Mouse (Mus musculus): ENCODE measurements at regions not wholly inside any gene's neighbourhood (a gene's known extent, or its start where the extent isn't known, plus 50 kb on each side); places are given as distances from the start of the nearest gene placed in this dataset.

DNA sequence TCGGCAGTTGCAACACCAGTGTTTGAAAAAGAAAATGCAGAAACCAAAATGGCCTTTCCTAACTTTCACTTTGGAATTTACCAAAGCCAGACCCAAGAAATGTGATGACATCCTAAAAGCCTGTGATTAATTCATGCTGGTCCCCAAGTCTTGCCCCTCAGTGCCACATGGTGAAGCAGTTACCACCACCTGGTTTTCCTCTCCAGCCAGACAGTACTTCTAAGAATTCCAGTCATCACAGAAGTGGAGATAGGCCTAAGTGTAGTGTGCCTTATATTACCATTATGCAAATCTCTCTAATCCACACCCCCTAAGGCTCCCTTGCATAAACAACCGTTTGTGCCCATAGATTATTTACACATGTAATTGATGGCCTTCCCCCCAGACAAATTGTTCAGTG is 311.0 kb downstream of the Cxcl12 start:
- Histone ChIP-seq H3K27me3 (ENCODE audit: insufficient read depth, poor library complexity, severe bottlenecking) (no peaks in the 10 kb centered on the region), H3K27ac (no peak overlapping the region), H3K4me1 (replicated peaks) (no peaks in the 10 kb centered on the region; the same call in 1 of the 2 replicates), H3K4me3 (no peak overlapping the region), H3K36me3 (no peaks in the 10 kb centered on the region), H3K9me3 (no peaks in the 10 kb centered on the region)
- DNase-seq (ENCODE audit: low spot score) = no peak
- 60% methylated on average over 2 of the region's 2 CpGs for WGBS

DNA sequence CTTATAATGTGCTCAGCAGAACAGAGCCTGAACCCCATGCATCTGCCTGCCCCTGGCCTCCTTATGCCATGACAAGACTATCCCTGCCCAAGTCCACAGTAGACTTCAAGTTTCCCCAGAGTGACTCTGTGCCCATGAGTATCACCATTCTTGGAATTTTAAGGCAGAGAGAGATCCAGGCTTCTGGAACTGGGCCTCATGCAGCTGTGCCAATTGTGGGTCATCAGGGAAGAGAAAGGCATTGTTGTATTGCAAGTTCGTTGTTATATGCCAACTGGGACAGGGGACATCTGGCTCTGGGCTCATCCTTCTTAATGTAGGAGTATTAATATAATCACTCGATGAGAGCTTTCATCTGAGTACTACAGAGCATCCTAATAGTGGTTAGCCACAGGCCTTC is 312.1 kb downstream of the Cxcl12 start:
- 88% methylated on average over 2 of the region's 2 CpGs for WGBS
- H3K9me3 ChIP-seq = no peaks in the 10 kb centered on the region
- no peaks in the 10 kb centered on the region for H3K27me3 ChIP-seq (ENCODE audit: insufficient read depth, poor library complexity, severe bottlenecking)
- no peaks in the 10 kb centered on the region; the same call in 1 of the 2 replicates for H3K4me1 ChIP-seq (replicated peaks)
- no peaks in the 10 kb centered on the region for H3K36me3 ChIP-seq
- DNase-seq (ENCODE audit: low spot score) = no peak
- H3K27ac ChIP-seq = no peak overlapping the region
- H3K4me3 ChIP-seq = no peak overlapping the region

DNA sequence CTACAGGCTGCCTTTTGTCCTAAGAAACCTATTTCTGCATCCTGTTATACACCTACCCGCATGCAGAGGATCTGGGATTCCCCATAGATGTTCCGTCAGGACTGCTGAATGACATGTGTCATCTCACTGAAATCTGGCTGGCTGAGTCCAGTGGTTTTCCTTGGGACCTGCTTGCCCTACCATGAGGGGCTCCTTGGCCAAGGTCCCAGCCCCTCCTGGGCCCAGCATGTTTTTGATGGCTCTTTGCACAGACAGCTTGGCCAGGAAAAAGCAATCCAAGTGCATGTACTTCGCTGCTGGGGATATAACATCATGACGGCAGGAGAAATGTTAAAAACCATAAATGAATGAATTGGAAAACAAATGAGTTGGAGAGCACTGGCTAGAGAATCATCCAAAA is 320.8 kb downstream of the Cxcl12 start:
- Histone ChIP-seq H3K4me1 (replicated peaks) (0 out of 2 replicates have a peak, but pooled peaks cover 8% of the 10 kb centered on the region), H3K27me3 (ENCODE audit: insufficient read depth, poor library complexity, severe bottlenecking) (no peaks in the 10 kb centered on the region), H3K9me3 (no peaks in the 10 kb centered on the region), H3K36me3 (no peaks in the 10 kb centered on the region), H3K27ac (no peak overlapping the region), H3K4me3 (no peak overlapping the region)
- no peak for DNase-seq (ENCODE audit: low spot score)
- WGBS = 93% methylated on average over 4 of the region's 4 CpGs

DNA sequence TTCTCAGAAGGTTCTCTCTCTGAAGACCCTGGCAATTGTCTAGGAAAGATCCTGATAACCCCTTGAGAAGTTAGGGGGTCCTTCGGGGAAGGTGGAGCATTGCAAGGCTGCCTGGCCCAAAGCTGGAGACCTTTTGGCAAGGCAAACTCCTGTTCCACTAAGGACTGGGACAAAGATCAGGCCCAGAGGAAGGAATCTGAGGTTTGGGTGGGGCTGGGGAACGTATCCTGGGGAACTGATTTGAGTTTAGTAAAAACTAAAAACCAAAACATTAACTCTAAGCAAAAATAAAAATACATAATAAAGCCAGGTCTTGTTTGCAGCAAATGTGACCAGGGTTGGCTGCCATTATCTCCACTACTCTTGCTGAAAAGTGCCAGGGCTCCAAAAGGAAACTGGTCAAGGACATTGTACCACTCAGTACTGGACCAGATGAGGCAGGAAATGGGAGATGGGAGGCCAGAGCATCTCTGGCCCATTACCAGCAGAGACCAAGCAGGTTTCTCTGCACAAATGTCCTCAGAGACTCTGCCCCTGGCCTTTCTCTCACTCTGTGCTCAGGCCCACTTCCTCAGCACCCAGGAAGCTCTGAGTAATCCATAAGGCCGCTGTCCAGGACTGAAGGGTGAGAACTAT is 321.5 kb downstream of the Cxcl12 start:
- H3K27me3 ChIP-seq (ENCODE audit: insufficient read depth, poor library complexity, severe bottlenecking) = no peaks in the 10 kb centered on the region
- no peak for DNase-seq (ENCODE audit: low spot score)
- H3K9me3 ChIP-seq = no peaks in the 10 kb centered on the region
- 0 out of 2 replicates have a peak, but pooled peaks cover 8% of the 10 kb centered on the region for H3K4me1 ChIP-seq (replicated peaks)
- H3K36me3 ChIP-seq = no peaks in the 10 kb centered on the region
- no peak overlapping the region for H3K27ac ChIP-seq
- 80% methylated on average over 3 of the region's 3 CpGs for WGBS
- H3K4me3 ChIP-seq = no peak overlapping the region

DNA sequence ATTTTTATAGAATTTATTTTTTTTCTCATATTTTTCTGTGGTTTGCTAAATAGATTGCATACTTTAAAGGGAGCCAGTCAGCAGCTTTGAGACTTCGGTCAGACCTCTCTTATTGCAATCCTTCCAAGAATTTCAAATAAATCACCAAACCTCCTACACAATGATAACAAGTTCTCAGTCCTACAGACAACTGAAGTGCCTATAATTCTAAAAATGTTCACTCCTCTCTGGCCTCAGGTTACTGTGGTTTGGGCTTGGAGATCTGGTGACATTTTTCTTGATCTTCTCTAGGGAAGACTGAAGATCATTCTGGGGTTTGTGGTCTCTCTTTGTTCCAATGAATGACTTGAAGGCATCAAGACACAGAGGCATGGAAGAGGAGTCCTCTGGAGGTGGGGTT is 326.6 kb downstream of the Cxcl12 start:
- Histone ChIP-seq H3K9me3 (no peaks in the 10 kb centered on the region), H3K36me3 (no peaks in the 10 kb centered on the region), H3K4me1 (replicated peaks) (0 out of 2 replicates have a peak, but pooled peaks cover 8% of the 10 kb centered on the region), H3K4me3 (no peak overlapping the region), H3K27ac (no peak overlapping the region), H3K27me3 (ENCODE audit: insufficient read depth, poor library complexity, severe bottlenecking) (no peaks in the 10 kb centered on the region)
- 93% methylated on average over 1 of the region's 1 CpGs for WGBS
- DNase-seq (ENCODE audit: low spot score) = no peak

DNA sequence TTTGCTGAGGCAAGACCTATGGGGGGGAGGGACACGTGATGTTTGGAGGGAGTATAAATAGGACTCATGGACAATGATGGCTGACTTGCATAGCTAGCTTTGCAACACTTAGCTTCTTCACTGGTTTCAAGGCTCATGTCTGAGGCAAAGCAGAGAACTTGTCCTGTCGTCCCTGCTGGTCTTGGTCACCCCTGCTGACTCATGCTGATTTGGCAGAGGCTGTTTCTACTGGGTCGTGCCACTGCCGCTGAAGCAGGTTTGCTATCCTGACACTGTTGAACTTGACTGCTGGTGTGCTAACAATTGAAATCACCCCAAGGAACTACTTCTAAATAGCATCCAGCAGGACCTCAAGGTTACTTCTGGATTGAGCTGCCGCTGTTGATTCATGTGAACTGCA is 329.0 kb downstream of the Cxcl12 start:
- WGBS = 75% methylated on average over 5 of the region's 5 CpGs
- no peak for DNase-seq (ENCODE audit: low spot score)
- H3K27me3 ChIP-seq (ENCODE audit: insufficient read depth, poor library complexity, severe bottlenecking) = no peaks in the 10 kb centered on the region
- H3K4me3 ChIP-seq = no peak overlapping the region
- H3K27ac ChIP-seq = no peak overlapping the region
- H3K4me1 ChIP-seq (replicated peaks) = no peaks in the 10 kb centered on the region
- no peaks in the 10 kb centered on the region for H3K36me3 ChIP-seq
- H3K9me3 ChIP-seq = no peaks in the 10 kb centered on the region

DNA sequence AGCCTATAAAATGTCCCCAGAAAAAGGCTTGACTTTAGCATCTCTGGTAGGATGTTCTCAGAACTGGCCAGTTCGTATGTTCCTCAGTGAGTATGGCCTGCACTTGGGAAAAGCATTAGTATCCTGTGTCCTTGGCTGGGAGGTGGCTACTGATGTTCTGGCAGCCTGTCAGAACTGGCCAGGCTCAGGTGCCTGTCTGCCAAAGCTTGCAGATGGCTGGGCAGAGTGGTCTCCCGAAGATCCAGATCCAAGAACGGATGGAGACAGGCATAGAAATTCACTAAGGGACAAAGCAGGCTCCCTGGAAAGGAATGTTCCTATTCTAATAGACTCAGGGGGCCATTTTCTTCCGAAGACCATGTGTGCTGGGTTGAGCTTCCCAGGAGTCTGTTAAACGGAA is 329.6 kb downstream of the Cxcl12 start:
- Histone ChIP-seq H3K36me3 (no peaks in the 10 kb centered on the region), H3K27me3 (ENCODE audit: insufficient read depth, poor library complexity, severe bottlenecking) (no peaks in the 10 kb centered on the region), H3K4me3 (no peak overlapping the region), H3K4me1 (replicated peaks) (no peaks in the 10 kb centered on the region), H3K9me3 (no peaks in the 10 kb centered on the region), H3K27ac (no peak overlapping the region)
- no peak for DNase-seq (ENCODE audit: low spot score)
- 84% methylated on average over 5 of the region's 5 CpGs for WGBS

DNA sequence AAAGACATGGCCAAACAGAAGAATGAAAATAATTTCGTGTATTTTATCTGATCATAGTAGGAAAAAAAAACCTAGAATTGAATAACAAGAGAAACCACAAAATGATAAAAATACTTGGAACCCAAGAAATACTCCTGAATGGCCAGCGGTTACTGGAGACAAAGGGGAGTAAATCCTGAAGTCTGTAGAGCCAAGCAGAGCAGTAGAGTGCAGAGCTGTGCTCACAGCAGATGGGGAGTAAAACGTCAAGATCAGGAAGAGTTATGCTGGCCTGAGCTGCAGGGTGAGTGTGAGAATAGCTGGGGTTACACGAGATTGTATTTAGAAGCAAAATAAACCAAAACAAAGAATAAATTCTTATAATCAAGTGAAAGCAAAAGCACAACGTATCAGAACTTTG is 334.0 kb downstream of the Cxcl12 start:
- Histone ChIP-seq H3K4me3 (no peak overlapping the region), H3K27ac (no peak overlapping the region), H3K27me3 (ENCODE audit: insufficient read depth, poor library complexity, severe bottlenecking) (no peaks in the 10 kb centered on the region; the same call in 1 of the 2 replicates), H3K9me3 (no peaks in the 10 kb centered on the region), H3K4me1 (replicated peaks) (peaks cover 4% of the 10 kb centered on the region), H3K36me3 (no peaks in the 10 kb centered on the region)
- 76% methylated on average over 5 of the region's 5 CpGs for WGBS
- DNase-seq (ENCODE audit: low spot score) = no peak

DNA sequence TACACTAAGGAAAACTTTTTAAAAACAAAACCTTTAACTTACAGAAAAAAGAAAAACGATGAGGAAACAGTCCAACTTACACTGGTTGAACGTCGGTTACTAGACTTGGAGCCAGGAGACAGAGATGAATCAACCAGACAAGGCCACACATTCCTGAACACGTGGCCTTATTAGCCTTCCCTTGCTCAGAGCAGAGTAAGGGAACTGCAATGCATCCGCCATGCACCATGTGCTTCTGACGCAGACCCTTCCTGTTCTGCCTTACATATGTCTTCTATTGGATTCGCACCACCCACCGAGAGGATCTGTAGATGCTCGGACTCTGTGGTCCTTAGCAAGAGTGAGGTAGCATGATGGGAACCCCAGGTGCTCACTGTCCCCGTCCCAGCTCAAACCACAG is 336.2 kb upstream of the Zfp637 start:
- WGBS = 88% methylated on average over 10 of the region's 10 CpGs
- peaks cover 4% of the 10 kb centered on the region for H3K4me1 ChIP-seq (replicated peaks)
- no peaks in the 10 kb centered on the region for H3K36me3 ChIP-seq
- H3K9me3 ChIP-seq = no peaks in the 10 kb centered on the region
- H3K27me3 ChIP-seq (ENCODE audit: insufficient read depth, poor library complexity, severe bottlenecking) = no peaks in the 10 kb centered on the region; the same call in 1 of the 2 replicates
- H3K27ac ChIP-seq = no peak overlapping the region
- H3K4me3 ChIP-seq = no peak overlapping the region
- DNase-seq (ENCODE audit: low spot score) = no peak

DNA sequence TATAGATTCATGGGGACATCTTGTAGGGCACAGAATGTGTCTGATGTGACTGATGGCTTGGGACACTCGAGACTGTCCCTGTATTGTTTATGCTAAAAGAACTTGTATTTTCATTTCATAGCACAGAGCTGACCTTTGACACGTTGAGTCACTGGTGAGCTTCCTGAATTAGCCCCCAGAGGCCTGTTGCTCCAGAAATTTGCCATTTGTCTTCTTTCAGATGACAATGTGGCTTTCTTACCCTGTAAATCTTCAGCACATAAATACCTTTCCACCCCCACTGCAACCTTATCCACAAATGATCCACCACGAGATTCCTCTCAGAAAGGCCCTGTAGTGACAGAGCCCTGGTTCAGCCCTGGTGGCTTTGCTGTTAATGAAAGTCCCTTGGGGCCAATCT is 335.5 kb upstream of the Zfp637 start:
- Histone ChIP-seq H3K4me1 (replicated peaks) (peaks cover 4% of the 10 kb centered on the region), H3K27ac (no peak overlapping the region), H3K27me3 (ENCODE audit: insufficient read depth, poor library complexity, severe bottlenecking) (no peaks in the 10 kb centered on the region; the same call in 1 of the 2 replicates), H3K4me3 (no peak overlapping the region), H3K9me3 (no peaks in the 10 kb centered on the region), H3K36me3 (no peaks in the 10 kb centered on the region)
- no peak for DNase-seq (ENCODE audit: low spot score)
- 52% methylated on average over 3 of the region's 3 CpGs for WGBS

DNA sequence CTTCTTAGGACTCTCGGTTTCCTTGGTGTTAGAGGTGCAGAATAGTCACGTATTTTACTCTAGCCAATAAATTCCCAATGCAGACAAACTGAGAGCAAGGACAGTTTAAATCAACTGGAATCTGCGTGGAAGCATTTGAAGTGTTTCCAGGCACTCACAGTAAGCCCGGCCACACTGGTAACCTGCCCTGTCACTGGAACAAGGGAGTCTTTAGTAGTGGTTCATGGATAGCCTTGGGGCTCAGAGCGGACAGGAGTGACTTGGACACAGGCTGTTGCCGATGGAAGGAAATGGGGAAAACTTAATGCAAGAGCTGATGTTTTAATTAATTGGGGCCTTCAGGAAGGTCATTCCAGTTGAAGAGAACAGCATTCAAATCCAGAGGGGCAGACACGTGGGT is 334.4 kb upstream of the Zfp637 start:
- Histone ChIP-seq H3K4me3 (no peak overlapping the region), H3K9me3 (no peaks in the 10 kb centered on the region), H3K36me3 (no peaks in the 10 kb centered on the region), H3K27me3 (ENCODE audit: insufficient read depth, poor library complexity, severe bottlenecking) (no peaks in the 10 kb centered on the region; the same call in 1 of the 2 replicates), H3K27ac (no peak overlapping the region), H3K4me1 (replicated peaks) (peaks cover 4% of the 10 kb centered on the region)
- DNase-seq (ENCODE audit: low spot score) = no peak
- WGBS = 77% methylated on average over 7 of the region's 7 CpGs

DNA sequence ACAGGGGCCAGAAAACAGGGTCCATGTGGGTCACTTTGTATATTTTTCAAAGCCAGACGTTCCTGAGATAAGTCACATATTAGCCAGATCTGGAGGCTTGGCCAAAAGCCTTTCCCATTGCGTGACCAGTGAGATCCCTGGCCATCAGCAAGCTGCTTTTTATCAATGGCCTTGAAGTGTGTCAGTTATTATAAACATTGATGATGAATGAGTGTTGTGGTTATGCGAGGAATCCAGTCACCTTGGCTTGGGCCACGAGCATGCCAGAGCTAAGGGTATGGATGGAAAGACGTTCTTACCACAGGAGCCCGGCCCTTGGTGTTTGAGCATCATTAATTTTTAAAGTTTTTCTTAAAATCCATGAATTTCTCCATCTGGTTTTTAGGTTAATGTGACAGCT is 332.1 kb upstream of the Zfp637 start:
- Histone ChIP-seq H3K27ac (no peak overlapping the region), H3K27me3 (ENCODE audit: insufficient read depth, poor library complexity, severe bottlenecking) (no peaks in the 10 kb centered on the region; the same call in 1 of the 2 replicates), H3K4me1 (replicated peaks) (peaks cover 4% of the 10 kb centered on the region), H3K36me3 (no peaks in the 10 kb centered on the region), H3K4me3 (no peak overlapping the region), H3K9me3 (no peaks in the 10 kb centered on the region)
- 83% methylated on average over 6 of the region's 6 CpGs for WGBS
- no peak for DNase-seq (ENCODE audit: low spot score)

DNA sequence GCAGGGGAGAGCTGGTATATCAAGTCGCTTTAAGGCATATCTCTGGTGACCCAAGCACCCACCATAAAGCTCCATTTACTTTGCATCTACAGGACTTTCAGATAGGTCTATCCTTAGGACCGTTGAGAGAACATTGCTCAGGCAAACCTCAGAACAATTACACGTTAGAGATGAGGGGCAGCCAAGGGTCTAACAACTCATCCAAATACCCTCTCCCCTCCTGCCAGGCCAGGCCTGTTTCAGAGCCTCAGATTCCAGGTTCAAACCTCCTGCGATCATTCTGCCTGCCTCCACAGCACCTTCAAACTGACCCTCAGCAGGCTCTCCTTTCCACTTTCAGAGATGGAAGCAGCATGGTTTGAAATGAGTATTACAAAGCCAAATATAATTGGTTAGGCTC is 331.0 kb upstream of the Zfp637 start:
- no peaks in the 10 kb centered on the region for H3K9me3 ChIP-seq
- 92% methylated on average over 4 of the region's 4 CpGs for WGBS
- no peak for DNase-seq (ENCODE audit: low spot score)
- H3K4me1 ChIP-seq (replicated peaks) = peaks cover 4% of the 10 kb centered on the region
- no peak overlapping the region for H3K4me3 ChIP-seq
- no peaks in the 10 kb centered on the region; the same call in 1 of the 2 replicates for H3K27me3 ChIP-seq (ENCODE audit: insufficient read depth, poor library complexity, severe bottlenecking)
- no peaks in the 10 kb centered on the region for H3K36me3 ChIP-seq
- H3K27ac ChIP-seq = no peak overlapping the region

DNA sequence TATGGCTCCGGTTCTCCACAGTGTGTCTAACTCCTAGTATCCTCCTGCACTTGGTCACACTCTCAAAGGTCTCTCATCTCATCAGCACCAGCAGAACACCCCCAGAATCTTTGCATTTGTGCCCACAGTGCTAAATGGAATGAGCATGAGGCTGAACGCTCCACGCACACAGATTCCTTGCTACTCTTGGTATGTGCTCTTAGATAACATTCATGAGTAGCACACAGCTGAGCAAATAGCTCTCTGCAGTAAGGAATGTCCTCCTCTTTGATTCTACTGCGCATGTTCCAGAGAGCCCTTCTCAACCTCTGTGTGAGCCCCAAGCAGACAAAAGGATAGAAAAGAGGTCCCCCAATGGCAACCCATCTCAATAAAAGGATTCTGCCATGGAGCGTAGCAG is 326.1 kb upstream of the Zfp637 start:
- Histone ChIP-seq H3K4me1 (replicated peaks) (no peaks in the 10 kb centered on the region), H3K27me3 (ENCODE audit: insufficient read depth, poor library complexity, severe bottlenecking) (no peaks in the 10 kb centered on the region), H3K36me3 (no peaks in the 10 kb centered on the region), H3K27ac (no peak overlapping the region), H3K9me3 (no peaks in the 10 kb centered on the region), H3K4me3 (no peak overlapping the region)
- DNase-seq (ENCODE audit: low spot score) = no peak
- 85% methylated on average over 5 of the region's 5 CpGs for WGBS
